Mouse (Mus musculus) right cerebral cortex, postnatal 4 days (tissue): ENCODE results near the gene Ech1.
A peak's percentile ranks its signal among the peaks of the same experiment; 100 is the strongest.

Experiments
- DNase-seq: peaks from one replicate; pipeline ENCODE4 v3.0.0-alpha.2; 2022

Ech1 gene

GRCm38 (mm10) chr7:28863540-28863939 is 38.5 kb downstream of the Ech1 start, which contains the start of gene Lgals7:
TSS of gene Lgals7 (plus strand) at chr7:28863853.
- DNase-seq: no peak

GRCm38 (mm10) chr7:28864288-28864750 is 39.3 kb downstream of the Ech1 start:
- DNase-seq: no peak

- peak; percentile 66 for DNase-seq
Observed at GRCm38 (mm10) chr7:28865481-28866300, 40.7 kb downstream of the Ech1 start.

GRCm38 (mm10) chr7:28866769-28867507 is 41.9 kb downstream of the Ech1 start:
- DNase-seq: no peak

GRCm38 (mm10) chr7:28867508-28868340 is 42.7 kb downstream of the Ech1 start:
- peak; percentile 60 for DNase-seq

GRCm38 (mm10) chr7:28870901-28871664 is 46.1 kb downstream of the Ech1 start:
- DNase-seq: no peak

GRCm38 (mm10) chr7:28874565-28874964 is 49.5 kb downstream of the Ech1 start:
- no peak for DNase-seq

- DNase-seq: no peak
Observed at GRCm38 (mm10) chr7:28876099-28876498, 51.1 kb downstream of the Ech1 start.

GRCm38 (mm10) chr7:28877155-28877554 is 52.1 kb downstream of the Ech1 start:
- no peak for DNase-seq

- no peak for DNase-seq
Observed at GRCm38 (mm10) chr7:28877856-28878255, 52.8 kb downstream of the Ech1 start.

- no peak for DNase-seq
Observed at GRCm38 (mm10) chr7:28879606-28880005, 54.6 kb downstream of the Ech1 start.

- no peak for DNase-seq
Observed at GRCm38 (mm10) chr7:28880554-28880953, 55.5 kb downstream of the Ech1 start.

- no peak for DNase-seq
Observed at GRCm38 (mm10) chr7:28881199-28881598, 56.2 kb downstream of the Ech1 start, which contains the start of gene Capn12. TSS of gene Capn12 (plus strand) at chr7:28881422.
